Comparison of ENCODE assay signal across 8 mouse cellular contexts in genomic region chr9:72492194-72492565, GRCm38 (mm10). TPM values are rescaled to one million over a fixed set of nuclear protein-coding genes. Genes with fewer than 3 reads are reported as not detected.
DNase-seq lines count a peak whose midpoint lies in the region; ATAC-seq and TF ChIP-seq lines count a peak whose summit lies in the region.

Gene Tex9 (minus strand): TSS chr9:72492212.

- no peak for TF ChIP-seq CTCF in lung, adult 2 months (IDR thresholded peaks at IDR 0.05; ENCODE audit: insufficient read depth, low read length)
- TF ChIP-seq CTCF in bone marrow, adult 2 months (IDR thresholded peaks at IDR 0.05; ENCODE audit: control insufficient read depth, insufficient read depth, low read length): no peak

- peak; percentile 59 for ATAC-seq in forebrain, embryonic 13.5 days
- ATAC-seq in liver, embryonic 13.5 days (ENCODE audit: low read depth): peak; percentile 52; the same call in 1 of the 2 replicates
- ATAC-seq in stomach, embryonic 14.5 days (ENCODE audit: insufficient number of reproducible peaks, insufficient read depth, low FRiP score, low read depth): no peak

- H3K4me1 ChIP-seq in lung, adult 2 months (ENCODE audit: control insufficient read depth, insufficient read depth, low read length): peaks cover 3% of the 10 kb centered on the region; the same call in 1 of the 2 replicates
- H3K4me1 ChIP-seq in bone marrow, adult 2 months (ENCODE audit: control insufficient read depth, insufficient read depth, low read length): no peaks in the 10 kb centered on the region
- H3K4me1 ChIP-seq in forebrain, embryonic 13.5 days: peaks cover 15% of the 10 kb centered on the region
- peaks cover 42% of the 10 kb centered on the region for H3K4me1 ChIP-seq in liver, embryonic 13.5 days (replicated peaks)
- peaks cover 8% of the 10 kb centered on the region for H3K4me1 ChIP-seq in stomach, embryonic 14.5 days (ENCODE audit: control insufficient read depth, insufficient read depth, low read length)

- TF ChIP-seq POLR2A in lung, adult 2 months (IDR thresholded peaks at IDR 0.05; ENCODE audit: borderline replicate concordance, extremely low read depth, low read depth, low read length): no peak
- no peak for TF ChIP-seq POLR2A in bone marrow, adult 2 months (IDR thresholded peaks at IDR 0.05; ENCODE audit: borderline replicate concordance, control insufficient read depth, low read depth, low read length)

- DNase-seq in lung, adult 2 months: no peak
- no peak for DNase-seq in lung, postnatal 10 days
- DNase-seq in liver, embryonic 13.5 days: no peak
- no peak for DNase-seq in frontal cortex, postnatal 25 days (ENCODE audit: low spot score in 2 of 2)
- no peak for DNase-seq in cerebellum, adult 9-10 months

- peak within 1 kb of the TSS; percentile 67 for H3K4me2 ChIP-seq in forebrain, embryonic 13.5 days
- peak within 1 kb of the TSS; percentile 88 for H3K4me2 ChIP-seq in liver, embryonic 13.5 days
- peak within 1 kb of the TSS; percentile 58 for H3K4me2 ChIP-seq in stomach, embryonic 14.5 days (replicated peaks; ENCODE audit: low read depth, low read length)

- WGBS in lung, adult 2 months: 8% methylated on average over 6 of the region's 6 CpGs
- WGBS in bone marrow, adult 2 months: 1% methylated on average over 6 of the region's 6 CpGs
- WGBS in forebrain, embryonic 13.5 days: 6% methylated on average over 6 of the region's 6 CpGs
- 6% methylated on average over 6 of the region's 6 CpGs for WGBS in liver, embryonic 13.5 days (ENCODE audit: insufficient replicate concordance)
- WGBS in stomach, embryonic 14.5 days: 10% methylated on average over 6 of the region's 6 CpGs

- H3K27ac ChIP-seq in bone marrow, adult 2 months (ENCODE audit: control insufficient read depth, insufficient read depth, low read depth, low read length, poor library complexity): peak within 1 kb of the TSS; percentile 62
- H3K27ac ChIP-seq in forebrain, embryonic 13.5 days: peak within 1 kb of the TSS; percentile 89
- H3K27ac ChIP-seq in liver, embryonic 13.5 days: peak within 1 kb of the TSS; percentile 80
- H3K27ac ChIP-seq in stomach, embryonic 14.5 days (ENCODE audit: low read length): peak within 1 kb of the TSS; percentile 27; the same call in 1 of the 2 replicates

- H3K9ac ChIP-seq in forebrain, embryonic 13.5 days: peak within 1 kb of the TSS; percentile 82
- peak within 1 kb of the TSS; percentile 76 for H3K9ac ChIP-seq in liver, embryonic 13.5 days
- H3K9ac ChIP-seq in stomach, embryonic 14.5 days (replicated peaks; ENCODE audit: low read depth, low read length): peak within 1 kb of the TSS; percentile 31

- H3K4me3 ChIP-seq in lung, adult 2 months (replicated peaks; ENCODE audit: extremely low read depth, low read depth, low read length): peak within 1 kb of the TSS; percentile 80
- H3K4me3 ChIP-seq in bone marrow, adult 2 months (replicated peaks; ENCODE audit: control insufficient read depth, low read depth, low read length): peak within 1 kb of the TSS; percentile 93
- H3K4me3 ChIP-seq in forebrain, embryonic 13.5 days: peak within 1 kb of the TSS; percentile 77
- peak within 1 kb of the TSS; percentile 83 for H3K4me3 ChIP-seq in liver, embryonic 13.5 days (replicated peaks)
- peak within 1 kb of the TSS; percentile 73 for H3K4me3 ChIP-seq in stomach, embryonic 14.5 days (ENCODE audit: low read depth, low read length)

- H3K9me3 ChIP-seq in forebrain, embryonic 13.5 days (replicated peaks): no peaks in the 10 kb centered on the region
- no peaks in the 10 kb centered on the region for H3K9me3 ChIP-seq in liver, embryonic 13.5 days (replicated peaks)
- no peaks in the 10 kb centered on the region for H3K9me3 ChIP-seq in stomach, embryonic 14.5 days (ENCODE audit: control insufficient read depth, low read depth, low read length)

- no peaks in the 10 kb centered on the region for H3K27me3 ChIP-seq in forebrain, embryonic 13.5 days
- H3K27me3 ChIP-seq in liver, embryonic 13.5 days: no peaks in the 10 kb centered on the region
- no peaks in the 10 kb centered on the region for H3K27me3 ChIP-seq in stomach, embryonic 14.5 days (ENCODE audit: control insufficient read depth, insufficient read depth, low read length)

- H3K36me3 ChIP-seq in forebrain, embryonic 13.5 days (ENCODE audit: poor library complexity, severe bottlenecking): no peaks in the 10 kb centered on the region
- no peaks in the 10 kb centered on the region for H3K36me3 ChIP-seq in liver, embryonic 13.5 days
- H3K36me3 ChIP-seq in stomach, embryonic 14.5 days (ENCODE audit: control insufficient read depth, insufficient read depth, low read length): peaks cover 2% of the 10 kb centered on the region; the same call in 1 of the 2 replicates

RNA-seq across cellular contexts. Expression of gene Tex9, which starts in this region (rescaled TPM):
- 1.3 and 3.8 TPM in 2 replicates for polyA plus RNA-seq in lung, adult 2 months (2012; rRNA removed)
- 9.6 and 20.6 TPM in 2 replicates for polyA plus RNA-seq in bone marrow, adult 2 months (2011; ENCODE audit: insufficient read depth, insufficient read length, low replicate concordance, missing spikeins)
- 62.0 and 65.6 TPM in 2 replicates for polyA plus RNA-seq in forebrain, embryonic 13.5 days (2015; fragmentation: Nextera tagmentation; extraction: Ambion mirVana)
- 6.2 and 8.1 TPM in 2 replicates for polyA plus RNA-seq in liver, embryonic 13.5 days (2015; fragmentation: Nextera tagmentation; extraction: Ambion mirVana)
- polyA plus RNA-seq in stomach, embryonic 14.5 days (2014; fragmentation: Nextera tagmentation; extraction: Ambion mirVana): 30.6 and 36.2 TPM in 2 replicates

Comparison
In these comparisons a context has a peak if more than half of its experiments do, and no peak if none do; other contexts are left out.
1. H3K27ac ChIP-seq: peak in every context shown above with its lines; median percentile 89 in forebrain, embryonic 13.5 days; 80 in liver, embryonic 13.5 days; 62 in bone marrow, adult 2 months; 27 in stomach, embryonic 14.5 days.
2. H3K9ac ChIP-seq: peak in every context shown above with its lines; median percentile 82 in forebrain, embryonic 13.5 days; 76 in liver, embryonic 13.5 days; 31 in stomach, embryonic 14.5 days.